Comparison of ENCODE assay signal across 9 mouse cellular contexts in genomic region chrX:161717764-161718382, GRCm38 (mm10). TPM values are rescaled to one million over a fixed set of nuclear protein-coding genes. Genes with fewer than 3 reads are reported as not detected.
A peak's percentile ranks its signal among the peaks of the same experiment; 100 is the strongest.
DNase-seq lines count a peak whose midpoint lies in the region; ATAC-seq and TF ChIP-seq lines count a peak whose summit lies in the region.
"Had no signal": no experiment of that assay in that cellular context is flagged by ENCODE, and none has a peak within 500 bp of the region (broad histone marks: within the 10 kb centered on the region; RNA-seq: fewer than 3 reads in every experiment).

No protein-coding gene starts in this region.

- no peaks in the 10 kb centered on the region for H3K36me3 ChIP-seq in hindbrain, embryonic 16.5 days (ENCODE audit: control insufficient read depth, insufficient read depth, low read length)
- no peaks in the 10 kb centered on the region for H3K36me3 ChIP-seq in midbrain, embryonic 15.5 days (replicated peaks)

- ATAC-seq in hindbrain, embryonic 16.5 days: peak; percentile 49
- peak; percentile 52 for ATAC-seq in midbrain, embryonic 15.5 days (replicated peaks)

- WGBS in lung, adult 2 months: 29% methylated on average over 26 of the region's 26 CpGs
- 21% methylated on average over 24 of the region's 26 CpGs for WGBS in hindbrain, embryonic 16.5 days
- 24% methylated on average over 26 of the region's 26 CpGs for WGBS in midbrain, embryonic 15.5 days

- H3K9me3 ChIP-seq in hindbrain, embryonic 16.5 days (ENCODE audit: control insufficient read depth, low read length): no peaks in the 10 kb centered on the region
- no peaks in the 10 kb centered on the region for H3K9me3 ChIP-seq in midbrain, embryonic 15.5 days

- H3K27me3 ChIP-seq in hindbrain, embryonic 16.5 days (replicated peaks; ENCODE audit: control insufficient read depth, insufficient read depth, low read length): peaks cover 2% of the 10 kb centered on the region; the same call in 1 of the 2 replicates
- H3K27me3 ChIP-seq in midbrain, embryonic 15.5 days (replicated peaks): peaks cover 23% of the 10 kb centered on the region

- H3K27ac ChIP-seq in hindbrain, embryonic 16.5 days (ENCODE audit: low read depth, low read length): peak overlapping the region; percentile 83
- H3K27ac ChIP-seq in midbrain, embryonic 15.5 days: peak overlapping the region; percentile 82

- peak overlapping the region; percentile 40 for H3K4me3 ChIP-seq in lung, adult 2 months (replicated peaks; ENCODE audit: extremely low read depth, low read depth, low read length)
- peak overlapping the region; percentile 70 for H3K4me3 ChIP-seq in hindbrain, embryonic 16.5 days (ENCODE audit: low read length)
- H3K4me3 ChIP-seq in midbrain, embryonic 15.5 days: peak overlapping the region; percentile 65
- H3K4me3 ChIP-seq: myocyte had no signal

- peak overlapping the region; percentile 78 for H3K9ac ChIP-seq in hindbrain, embryonic 16.5 days (ENCODE audit: low read depth, low read length)
- H3K9ac ChIP-seq in midbrain, embryonic 15.5 days: peak overlapping the region; percentile 69

- no peak for TF ChIP-seq POLR2A in lung, adult 2 months (IDR thresholded peaks at IDR 0.05; ENCODE audit: borderline replicate concordance, extremely low read depth, low read depth, low read length)

- DNase-seq in adrenal gland, postnatal 25 days: peak; percentile 25
- no peak for DNase-seq in adrenal gland, adult 8-10 months
- DNase-seq in lung, adult 2 months: peak; percentile 7
- no peak for DNase-seq in lung, postnatal 10 days
- DNase-seq in frontal cortex, postnatal 25 days (ENCODE audit: low spot score in 2 of 2): no peak
- no peak for DNase-seq in ovary, postnatal 10 days (ENCODE audit: low spot score)

- H3K4me1 ChIP-seq in lung, adult 2 months (ENCODE audit: control insufficient read depth, insufficient read depth, low read length): peaks cover 5% of the 10 kb centered on the region; the same call in 1 of the 2 replicates
- H3K4me1 ChIP-seq in hindbrain, embryonic 16.5 days (ENCODE audit: control insufficient read depth, insufficient read depth, low read depth, low read length): peaks cover 6% of the 10 kb centered on the region
- H3K4me1 ChIP-seq in midbrain, embryonic 15.5 days: peaks cover 14% of the 10 kb centered on the region; the same call in 1 of the 2 replicates

- TF ChIP-seq CTCF in lung, adult 2 months (IDR thresholded peaks at IDR 0.05; ENCODE audit: insufficient read depth, low read length): no peak

- H3K4me2 ChIP-seq in hindbrain, embryonic 16.5 days (ENCODE audit: low read length): peak overlapping the region; percentile 61
- H3K4me2 ChIP-seq in midbrain, embryonic 15.5 days: peak overlapping the region; percentile 63

RNA-seq across cellular contexts. Expression of gene Rai2, which starts 1.0 kb away (rescaled TPM):
- 23.8 and 29.6 TPM in 2 replicates for total RNA-seq in adrenal gland, postnatal 25 days (2021)
- total RNA-seq in adrenal gland, adult 8-10 months (2022): 10 to 100 TPM; 18.7 to 26.4 (median 22.8) TPM
- 8.4 and 8.6 TPM in 2 replicates for polyA plus RNA-seq in lung, adult 2 months (2012; rRNA removed)
- 16.4 and 22.6 TPM in 2 replicates for polyA plus RNA-seq in hindbrain, embryonic 16.5 days (2015; fragmentation: Nextera tagmentation; extraction: Ambion mirVana)
- 13.3 and 14.3 TPM in 2 replicates for polyA plus RNA-seq in midbrain, embryonic 15.5 days (2015; fragmentation: Nextera tagmentation; extraction: Ambion mirVana)

Comparison
In these comparisons a context has a peak if more than half of its experiments do, and no peak if none do; other contexts are left out.
1. DNase-seq: peak in adrenal gland, postnatal 25 days (single experiment) and lung, adult 2 months (single experiment); none in adrenal gland, adult 8-10 months (single experiment), lung, postnatal 10 days (single experiment), frontal cortex, postnatal 25 days (0 of 2) and ovary, postnatal 10 days (single experiment).
2. Peak in every context shown above with its lines, with median percentiles within 50 percentile points of each other: H3K4me3 ChIP-seq.